Mouse (Mus musculus) testis, postnatal 14 days (tissue): ENCODE results near the gene Sema3a.
"Not testable (repeated sequence)": the region's sequence is repeated elsewhere in the genome, so short reads cannot be mapped to it uniquely, and the experiment has no call there.

Source experiments
- DNase-seq: peaks from one replicate; pipeline ENCODE4 v3.0.0; 2021; ENCODE audit warnings: low spot score

The Sema3a gene

DNA sequence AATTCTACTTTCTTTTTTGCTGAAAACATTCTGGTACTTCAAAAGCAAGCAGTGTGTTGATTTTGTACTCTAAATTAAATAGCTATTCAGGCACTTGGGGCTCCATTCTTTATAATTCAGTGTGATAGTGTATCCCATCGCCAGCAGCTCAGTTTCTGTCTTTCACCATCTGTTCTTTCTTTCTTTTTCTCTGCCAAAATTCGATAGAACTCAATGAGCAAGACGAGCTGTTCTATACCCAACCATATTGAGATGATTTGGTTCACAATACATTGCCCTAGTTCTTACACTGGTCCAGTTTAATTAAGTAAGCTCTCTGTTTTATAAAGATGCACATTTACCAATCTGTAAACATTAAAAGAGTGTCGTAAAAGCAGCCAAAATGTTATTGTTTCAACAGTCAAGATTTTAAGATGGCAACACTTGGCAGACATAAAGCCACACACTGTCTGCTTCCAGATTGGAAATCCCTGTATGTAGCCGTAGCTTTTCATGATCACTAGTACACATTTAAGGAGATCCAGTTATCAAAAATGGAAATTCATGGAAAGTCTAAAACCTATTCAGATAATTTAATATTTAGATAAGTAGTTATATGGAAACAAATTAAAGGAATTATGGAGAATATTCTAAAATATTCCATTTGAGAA lies 296.2 kb downstream of the Sema3a start:
- DNase-seq, result no peak

DNA sequence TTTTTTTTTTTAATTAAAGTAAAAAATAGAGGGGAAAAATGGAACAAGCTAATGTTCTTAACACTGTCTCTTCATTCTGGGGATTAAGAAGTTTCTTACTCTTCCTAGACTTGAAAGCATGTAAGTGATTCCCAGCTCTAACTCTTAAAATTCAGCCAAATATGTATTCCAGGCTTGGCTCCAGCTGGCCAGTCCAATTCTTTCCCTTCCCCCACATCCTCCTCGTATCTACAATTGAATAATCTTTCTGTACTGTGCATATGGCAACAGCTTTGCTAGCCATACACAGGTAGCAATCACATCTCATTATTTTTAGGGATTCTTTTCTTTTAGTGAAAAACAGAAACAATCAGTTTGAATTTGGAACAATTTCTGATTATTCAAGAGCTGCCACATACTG lies 303.5 kb downstream of the Sema3a start:
- DNase-seq, result no peak

DNA sequence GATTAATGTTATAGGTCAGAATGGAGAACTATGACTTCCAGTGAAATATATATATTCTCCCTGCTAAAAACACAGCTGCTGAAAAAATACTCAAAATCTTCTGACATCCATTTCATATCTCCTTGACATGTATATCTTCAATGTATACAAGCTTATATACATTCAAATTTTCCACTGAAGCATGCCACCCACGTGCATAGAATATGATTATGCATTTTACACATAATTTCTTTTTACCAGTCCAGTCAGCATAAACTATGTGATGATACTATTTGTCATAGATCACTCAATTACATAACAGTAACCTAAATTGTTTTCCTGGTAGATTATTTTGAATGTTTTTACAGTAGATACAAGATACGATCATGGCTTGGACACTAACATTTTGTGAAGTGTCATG lies 306.6 kb downstream of the Sema3a start:
- DNase-seq, result no peak

DNA sequence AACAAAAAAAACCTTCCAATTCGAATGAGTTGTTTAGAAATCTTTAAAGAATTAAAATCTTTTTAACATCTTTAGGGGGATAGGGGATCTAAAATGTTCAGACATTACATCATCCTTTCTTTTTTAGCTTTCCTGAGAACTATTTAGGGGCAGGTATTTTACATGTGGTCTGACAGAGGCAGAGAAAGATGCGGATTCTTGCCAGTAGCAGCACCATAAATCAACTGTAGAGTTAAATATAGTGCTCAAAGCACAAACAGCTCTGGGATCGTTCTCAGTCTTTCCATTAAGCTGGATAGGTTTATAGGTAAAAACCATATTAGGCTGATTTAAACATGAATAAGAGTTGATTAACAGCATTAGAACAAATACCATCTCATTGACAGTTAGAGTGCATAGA lies 307.4 kb downstream of the Sema3a start:
- no peak for DNase-seq

DNA sequence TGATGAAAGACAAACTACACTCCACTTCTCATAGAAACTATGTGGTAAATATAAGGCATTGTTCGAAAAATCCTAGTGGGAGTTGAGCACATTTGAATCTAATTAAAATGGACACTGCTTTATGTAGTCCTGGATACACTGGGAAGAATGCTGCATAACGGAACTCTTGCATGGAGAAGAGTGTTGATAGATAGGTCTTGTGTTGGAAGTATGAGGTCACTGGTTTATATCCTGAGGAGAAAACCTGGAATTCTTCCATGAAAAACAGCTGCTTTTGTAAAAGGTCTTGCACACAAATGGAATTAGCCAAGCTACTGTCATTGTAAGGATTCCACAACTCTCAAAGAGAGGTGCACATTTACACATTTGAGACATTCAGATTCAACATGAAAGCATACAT lies 308.1 kb downstream of the Sema3a start:
- no peak for DNase-seq

DNA sequence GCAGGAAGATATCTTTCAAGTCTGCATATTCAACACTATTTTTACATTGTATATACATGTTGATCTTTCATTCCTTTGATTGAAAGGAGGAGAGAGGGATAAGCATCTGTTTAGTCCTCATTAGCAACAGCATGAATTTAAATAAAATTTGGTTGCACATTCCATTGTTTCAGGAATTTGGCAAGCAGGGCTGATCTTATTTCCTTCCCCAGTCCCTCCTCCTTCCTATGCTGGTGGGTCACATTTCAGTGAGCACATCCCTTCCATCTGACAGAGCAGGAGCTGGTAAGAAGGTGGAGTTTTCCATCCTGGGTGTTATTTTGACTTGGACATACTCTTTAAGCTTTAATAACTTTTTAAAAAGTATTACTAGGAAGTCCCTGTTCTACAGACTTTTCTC lies 315.9 kb downstream of the Sema3a start:
- DNase-seq, result no peak

DNA sequence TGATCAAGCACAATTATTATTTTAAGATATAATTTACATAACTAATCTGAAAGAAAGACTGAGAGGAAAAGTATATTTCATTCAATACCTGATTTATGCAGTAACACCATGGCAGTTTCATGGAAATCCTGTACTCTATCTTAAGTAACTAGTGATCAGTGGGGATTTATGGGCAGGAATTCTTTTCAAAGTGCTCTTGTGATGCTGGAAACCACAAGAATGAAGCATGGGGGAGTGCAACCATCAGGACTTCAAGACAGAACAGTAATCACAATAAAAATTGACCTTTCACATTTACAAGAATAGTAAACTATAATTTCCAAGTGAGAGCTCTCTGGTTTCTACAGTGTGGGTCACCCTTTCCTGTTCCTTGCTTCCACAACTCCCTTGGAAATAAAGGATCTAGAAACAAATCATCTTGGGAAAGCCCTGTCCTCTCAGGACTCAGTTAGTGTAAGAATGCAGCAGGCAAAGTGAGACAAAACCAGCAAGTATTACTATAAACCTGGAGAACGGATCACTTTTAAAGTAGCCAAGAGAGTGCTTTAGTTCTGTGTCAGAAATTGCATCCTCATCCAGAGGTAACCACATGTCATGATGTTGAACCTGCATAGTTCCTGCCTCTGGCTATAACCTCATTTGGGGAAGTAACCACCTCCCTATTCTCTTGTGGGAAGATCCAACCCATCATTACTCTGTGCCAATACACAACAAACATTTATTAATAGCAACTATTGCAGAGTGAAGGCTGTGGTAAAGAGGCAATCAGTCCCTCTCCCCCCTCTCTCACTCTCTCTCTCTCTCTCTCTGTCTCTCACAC lies 335.2 kb downstream of the Sema3a start:
- DNase-seq, result no peak

DNA sequence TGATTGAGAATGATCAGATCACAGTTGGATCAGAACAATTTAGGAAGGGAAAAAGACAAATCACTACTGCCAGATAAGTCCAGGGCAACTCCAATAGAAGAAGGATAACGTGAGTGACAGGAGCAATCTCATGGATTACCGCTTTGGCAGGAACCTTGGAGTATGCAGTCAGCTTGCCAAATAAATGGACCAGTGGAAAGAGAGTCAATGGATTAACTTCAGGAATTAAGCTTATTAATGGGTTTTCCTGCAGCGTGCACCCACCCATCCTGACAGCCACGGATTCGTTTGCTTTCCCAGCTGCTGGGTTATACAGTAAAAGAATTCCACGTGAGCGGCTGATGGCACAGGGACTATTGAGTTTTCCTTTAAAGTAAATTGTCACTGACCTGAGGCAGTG lies 343.6 kb downstream of the Sema3a start:
- DNase-seq, result no peak

DNA sequence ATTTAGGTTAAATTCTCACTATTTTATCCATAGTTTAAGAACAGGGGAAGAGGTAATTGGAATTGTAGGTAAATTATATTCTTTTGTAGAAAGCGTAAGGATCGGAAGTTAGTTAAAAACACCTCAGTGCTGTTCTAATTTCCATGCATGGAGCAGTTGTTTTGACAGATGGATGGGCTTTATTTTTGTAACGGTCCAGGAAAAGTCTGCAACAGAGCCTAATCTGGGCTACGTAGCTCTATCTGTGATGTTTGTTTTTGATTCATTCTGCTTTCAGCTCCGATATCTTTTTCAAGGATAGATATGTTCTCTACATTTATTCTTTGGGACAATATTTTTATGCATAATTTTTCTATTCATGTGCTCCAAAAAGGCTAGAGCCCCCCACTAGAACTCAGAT lies 344.2 kb downstream of the Sema3a start:
- no peak for DNase-seq

DNA sequence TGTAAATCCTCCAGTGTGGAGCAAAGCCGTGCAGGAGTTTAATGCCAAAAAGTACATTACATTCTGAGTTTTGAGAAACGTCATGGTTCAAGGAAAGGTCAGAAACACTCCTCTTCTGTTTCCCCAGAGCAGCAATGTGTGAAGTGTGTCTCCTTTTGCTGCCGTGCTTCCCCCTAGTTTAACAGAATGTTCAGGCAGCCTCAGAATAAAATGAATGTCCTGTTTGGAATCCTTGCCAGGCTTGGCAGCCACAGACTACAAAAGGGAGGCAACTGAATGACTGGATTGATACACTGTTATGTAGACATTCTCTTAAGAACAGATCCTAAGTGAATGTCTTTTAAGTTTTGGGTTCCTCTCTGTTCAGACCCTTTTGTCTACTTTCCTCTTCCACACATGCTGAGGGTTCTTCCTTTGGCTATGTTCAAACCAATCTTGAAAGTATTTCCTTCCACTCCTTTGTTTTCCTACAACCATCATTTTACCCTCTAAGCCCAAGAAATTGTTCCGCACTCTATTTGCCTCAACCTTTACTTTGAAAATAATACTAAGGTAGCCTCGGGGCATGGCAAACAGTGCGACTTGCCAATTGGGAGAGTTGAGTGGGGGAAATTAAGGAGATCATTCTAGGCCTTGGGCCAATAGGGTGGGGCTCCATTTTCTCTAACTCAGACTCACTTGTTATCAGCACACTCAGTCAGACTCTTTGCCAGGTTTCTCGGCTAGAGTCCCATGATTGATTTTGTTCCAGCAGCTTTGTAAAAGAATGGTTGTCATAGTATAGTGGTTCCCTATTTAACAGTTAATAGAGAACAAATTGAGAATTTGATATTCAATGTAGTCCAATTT lies 345.1 kb downstream of the Sema3a start:
- peak; percentile 29 for DNase-seq

DNA sequence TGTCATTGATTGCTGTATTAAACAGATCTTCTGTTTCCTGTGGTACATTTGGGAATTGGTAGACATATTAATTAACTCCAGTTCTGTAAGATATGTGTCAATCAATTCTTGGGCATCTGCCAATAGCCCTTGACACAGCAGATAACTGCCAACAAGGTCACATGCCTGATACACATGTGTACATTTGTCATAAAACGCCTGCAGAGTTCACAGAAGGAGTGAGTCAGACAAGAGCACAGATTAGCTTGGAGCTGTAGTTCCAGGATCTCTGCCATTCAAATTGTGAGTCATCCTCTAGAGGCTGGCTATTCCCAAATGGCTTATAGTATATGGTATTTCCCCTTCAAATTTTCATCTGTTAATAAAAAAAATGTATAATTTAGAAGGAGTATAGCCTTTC lies 352.4 kb downstream of the Sema3a start:
- DNase-seq, result no peak

DNA sequence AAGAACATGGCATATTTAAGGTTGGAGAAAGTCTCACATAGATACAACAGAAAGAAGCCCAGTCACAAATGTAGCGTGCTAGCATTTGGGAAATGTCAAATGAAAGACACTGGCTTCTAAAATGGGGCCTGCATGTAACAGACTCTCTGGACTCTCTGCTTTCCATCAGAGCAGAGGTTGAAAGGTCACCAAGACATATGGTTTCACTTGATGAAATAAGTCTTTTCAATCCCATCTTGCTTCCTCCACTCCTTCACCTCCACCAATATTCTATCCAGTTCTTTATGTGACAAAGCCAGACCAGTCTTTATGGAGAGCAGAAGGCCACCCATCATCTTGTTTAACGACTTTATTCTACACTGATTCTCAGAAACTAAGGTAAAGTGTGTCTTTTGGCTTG lies 363.5 kb downstream of the Sema3a start:
- no peak for DNase-seq

DNA sequence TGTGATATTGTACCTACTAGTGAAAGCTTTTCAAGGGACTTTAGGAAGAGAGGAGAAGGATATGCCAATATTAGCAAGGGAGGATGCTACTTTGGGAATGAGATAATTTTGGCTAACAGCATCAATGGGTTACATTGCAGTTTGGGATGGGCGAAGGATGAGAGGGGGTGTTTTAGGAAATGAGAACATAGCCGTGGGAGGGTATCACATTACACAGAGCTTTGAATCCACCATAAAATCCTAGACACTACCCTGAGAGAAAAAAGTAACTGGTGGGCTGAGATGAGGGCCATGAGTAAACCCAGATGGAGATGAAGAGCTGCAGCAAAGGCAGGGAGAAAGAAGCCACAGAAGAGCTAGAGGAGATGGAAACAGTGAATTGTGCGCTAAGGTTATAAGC lies 370.8 kb downstream of the Sema3a start:
- DNase-seq, result not testable (repeated sequence)

DNA sequence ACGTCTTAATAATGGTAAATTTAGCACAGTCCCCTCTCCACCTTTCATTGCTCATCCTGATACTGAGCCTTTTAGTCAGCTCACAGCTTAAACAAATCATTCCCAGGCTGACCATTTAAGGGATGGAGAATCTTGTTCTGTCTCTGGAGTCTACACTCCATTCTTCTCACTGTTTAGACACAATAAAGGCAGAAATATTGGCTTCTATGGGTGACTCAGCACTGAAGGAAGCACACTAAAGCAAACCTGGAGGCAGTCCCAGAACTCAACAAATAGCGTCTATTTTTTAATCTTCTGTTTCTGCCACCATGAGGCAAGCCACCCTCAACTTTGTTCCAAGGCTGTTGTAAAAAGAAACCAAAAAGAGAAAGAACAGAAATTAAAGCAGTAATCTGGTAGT lies 374.6 kb downstream of the Sema3a start:
- DNase-seq, result no peak

DNA sequence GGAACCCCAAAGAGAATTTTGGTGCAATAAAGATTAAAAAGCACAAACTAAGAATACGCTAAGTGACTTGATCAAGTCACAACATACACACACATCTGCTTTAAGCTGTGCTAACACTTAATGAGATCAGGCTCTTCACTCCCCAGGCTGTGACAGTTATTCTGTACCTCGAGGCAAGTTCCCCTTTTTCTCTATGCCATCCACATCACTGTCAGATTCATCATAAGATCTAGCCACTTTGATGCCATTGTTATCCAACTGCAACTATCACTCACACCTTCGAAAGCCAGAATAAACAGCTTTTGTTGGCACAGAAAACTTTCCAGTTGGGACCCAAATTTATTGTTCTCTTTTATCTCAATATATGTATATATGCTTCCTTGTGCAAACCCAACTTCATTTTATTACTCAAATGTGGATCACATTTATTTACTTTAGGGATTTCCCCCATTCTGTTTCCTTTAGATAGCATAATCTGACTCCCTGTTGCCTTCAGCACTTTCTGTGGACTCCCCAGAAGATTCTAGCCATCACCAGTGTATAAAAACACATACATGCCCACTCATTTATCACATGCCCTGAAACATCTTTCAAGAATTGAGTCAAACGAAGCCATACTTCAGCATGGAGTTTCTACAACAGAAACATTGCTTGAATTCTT lies 380.8 kb downstream of the Sema3a start:
- DNase-seq, result no peak

DNA sequence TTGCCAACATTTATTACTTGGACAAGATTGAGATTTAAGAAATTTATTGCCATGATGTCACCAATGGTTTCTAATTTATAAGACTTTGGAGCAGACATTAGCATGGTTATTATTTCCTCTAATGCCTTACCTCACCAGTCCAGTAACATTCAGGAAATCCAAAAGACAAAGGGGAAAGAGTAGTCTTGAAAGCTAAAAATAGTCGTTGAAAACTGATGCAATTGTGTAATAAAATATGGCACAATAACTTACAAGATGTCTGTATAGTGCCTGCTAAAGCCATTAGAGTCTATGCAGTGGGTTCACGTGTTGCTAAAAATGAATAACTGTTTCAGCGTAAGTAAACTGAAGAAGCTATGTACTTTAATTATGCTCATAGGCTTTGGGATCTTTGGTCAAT lies 383.9 kb downstream of the Sema3a start:
- DNase-seq, result no peak

DNA sequence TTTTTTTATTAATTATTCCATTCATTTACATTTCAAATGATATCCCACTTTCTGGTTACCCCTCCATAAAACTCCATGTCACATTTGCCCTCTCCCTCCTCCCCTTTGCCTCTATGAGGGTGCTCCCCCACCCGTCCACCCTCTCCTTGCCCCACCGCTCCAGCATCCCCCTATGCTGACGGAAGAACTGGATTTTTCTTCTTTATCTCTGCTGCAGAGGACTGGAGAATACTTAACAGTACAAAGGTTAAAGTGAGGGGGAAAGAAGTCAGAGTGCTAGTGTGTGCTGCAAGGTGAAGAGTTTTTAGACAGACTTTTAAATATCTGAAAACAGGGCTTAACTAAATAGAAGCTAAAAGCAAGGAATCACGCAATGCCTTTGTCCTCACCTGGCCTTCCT lies 391.8 kb downstream of the Sema3a start:
- DNase-seq, result no peak

DNA sequence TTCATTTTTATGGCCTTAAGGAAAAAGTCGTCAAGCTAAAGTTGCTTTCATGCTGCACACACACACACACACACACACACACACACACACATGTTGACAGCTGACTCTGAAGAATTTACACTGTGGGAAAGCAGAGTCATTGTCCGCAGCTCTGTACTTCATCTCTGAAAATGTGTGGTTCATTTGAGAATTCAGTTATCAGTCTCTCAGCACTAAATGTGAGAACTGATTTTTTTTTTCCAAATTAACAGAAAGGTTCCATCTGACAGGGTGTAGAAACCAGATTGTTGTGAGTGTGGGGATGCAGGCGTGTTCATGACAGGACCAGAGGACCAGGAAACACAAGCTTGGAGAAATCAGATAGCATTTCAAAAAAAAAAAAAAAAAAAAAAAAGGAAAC lies 400.4 kb downstream of the Sema3a start:
- no peak for DNase-seq

DNA sequence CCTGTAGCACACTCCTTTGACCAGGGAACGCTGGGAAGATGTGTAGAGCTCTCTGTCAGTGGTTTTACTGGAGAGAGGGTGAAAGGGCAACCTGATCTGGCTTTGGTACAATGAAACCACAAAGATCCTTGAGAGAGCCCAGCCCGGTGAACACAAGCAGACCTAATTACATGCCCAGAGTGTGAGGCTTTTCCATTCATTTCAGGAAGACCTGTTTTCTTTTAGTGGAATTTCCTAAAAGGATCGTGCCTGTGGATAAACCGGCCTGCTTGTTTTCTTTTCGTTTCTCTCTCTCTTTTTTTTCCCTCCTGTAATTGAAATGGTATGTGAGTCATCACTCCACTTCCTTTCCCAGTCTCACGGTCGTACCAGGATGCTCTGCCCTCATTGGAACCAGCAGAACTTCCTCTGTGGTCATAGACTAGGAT lies 401.8 kb downstream of the Sema3a start:
- DNase-seq, result no peak

DNA sequence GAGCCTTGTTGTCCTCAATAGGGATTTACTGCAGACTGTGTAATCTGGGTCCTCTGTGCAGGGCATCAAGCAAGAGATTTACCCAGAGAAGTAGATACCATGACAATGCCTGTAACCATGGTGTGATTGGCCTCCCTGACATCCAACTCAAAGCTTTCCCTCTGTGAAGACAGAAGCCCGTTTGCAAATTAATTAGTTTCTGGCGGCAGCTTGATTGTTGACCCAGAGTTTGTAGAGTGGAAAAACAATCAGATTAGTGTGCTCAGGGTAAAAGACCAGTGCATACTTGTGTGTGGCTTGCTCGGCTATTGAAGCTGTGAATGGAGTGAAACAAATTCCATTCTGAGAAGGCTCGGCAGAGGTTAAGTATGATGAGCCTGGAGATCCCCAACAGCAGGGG lies 404.0 kb downstream of the Sema3a start:
- no peak for DNase-seq

DNA sequence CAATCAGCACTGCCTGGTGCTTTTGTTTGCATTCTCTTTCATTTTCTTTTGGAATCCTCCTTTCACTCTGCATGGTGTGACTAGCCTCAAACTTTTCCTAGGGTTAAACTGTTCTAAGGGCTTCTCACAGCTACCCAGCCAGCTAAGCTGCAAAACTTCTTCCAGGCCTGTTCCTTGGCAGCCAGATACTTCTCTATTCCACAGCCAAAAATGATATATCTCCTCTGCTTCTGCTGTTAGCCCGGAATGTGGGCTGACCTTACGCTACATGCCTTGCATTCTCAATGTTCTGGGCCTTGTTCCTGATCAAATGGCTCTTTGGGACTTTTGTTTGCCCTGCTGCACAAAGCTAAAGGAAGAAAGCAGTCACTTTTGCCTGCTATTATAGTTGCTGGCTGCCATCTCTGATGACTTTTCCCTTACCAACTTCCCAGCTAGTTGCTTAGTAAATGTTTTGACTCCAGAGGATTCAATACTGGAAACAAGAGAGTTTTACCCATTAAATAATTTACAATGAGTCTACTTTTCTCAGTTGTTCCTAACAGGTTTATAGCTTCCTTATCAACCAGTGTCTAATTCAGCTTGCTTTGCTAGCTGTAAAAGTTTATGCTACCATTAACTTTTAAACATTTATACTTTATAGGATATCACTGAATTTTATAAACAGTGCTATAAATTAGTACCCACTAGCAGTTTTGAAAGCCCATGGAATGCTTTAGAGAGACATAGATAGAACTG lies 422.4 kb downstream of the Sema3a start:
- DNase-seq, result peak; percentile 9

DNA sequence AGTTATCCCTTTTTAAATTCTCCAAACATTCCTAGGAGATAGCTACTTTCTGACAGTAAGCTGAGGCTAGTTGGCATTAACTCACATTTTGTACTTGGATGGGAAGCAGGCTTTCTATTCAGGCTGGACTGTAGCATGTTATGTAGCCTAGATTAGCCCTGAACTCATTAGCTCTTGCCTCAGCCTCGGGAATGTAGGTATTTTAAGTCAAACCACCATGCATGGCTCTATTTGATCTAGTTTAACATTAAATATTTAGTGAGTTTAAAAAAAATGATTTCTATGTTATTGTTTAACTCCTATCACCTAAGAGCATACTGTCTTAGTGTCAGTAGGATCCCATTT lies 423.0 kb downstream of the Sema3a start:
- DNase-seq, result no peak
